Mouse (Mus musculus): Measurements from ENCODE around the gene Dmbt1.
"Not testable (repeated sequence)": the region's sequence is repeated elsewhere in the genome, so short reads cannot be mapped to it uniquely, and the experiment has no call there.

DNA sequence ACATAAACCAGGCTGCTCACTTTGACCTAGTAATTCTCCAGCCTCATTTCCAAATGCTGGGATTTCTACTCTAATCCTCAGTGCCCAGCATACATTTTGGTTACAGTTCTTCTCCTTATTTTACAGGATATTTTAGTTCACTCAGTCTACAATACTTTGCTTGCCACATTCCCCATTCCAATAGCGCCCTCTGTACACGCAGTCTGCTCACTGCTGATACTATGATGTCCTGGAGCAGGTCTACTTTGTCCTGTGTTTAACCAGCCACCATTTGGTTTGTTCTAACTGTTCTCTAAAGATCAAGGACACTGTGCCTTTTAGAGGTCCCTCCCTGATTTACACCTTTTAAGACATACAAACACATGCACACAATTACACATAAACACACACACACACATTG, 28.0 kb downstream of the Dmbt1 start:
- not testable (repeated sequence) for TF ChIP-seq CTCF (IDR thresholded peaks at IDR 0.05 in 2 of 3, conservative IDR thresholded peaks at IDR 0.05 in 1 of 3; ENCODE audit: control insufficient read depth in 1 of 3, insufficient read depth in 1 of 3, low read depth in 2 of 3, low read length in 3 of 3, poor library complexity in 1 of 3, severe bottlenecking in 1 of 3); TCF12 (IDR thresholded peaks at IDR 0.05; ENCODE audit: low read depth, low read length); POLR2A (IDR thresholded peaks at IDR 0.05; ENCODE audit: control insufficient read depth in 1 of 2, insufficient read depth in 1 of 2, low read depth in 1 of 2, low read length in 2 of 2, poor library complexity in 1 of 2); ELF1 (IDR thresholded peaks at IDR 0.05; ENCODE audit: low read depth, low read length); E2F4 (IDR thresholded peaks at IDR 0.05; ENCODE audit: borderline replicate concordance, low read depth, low read length); USF1 (IDR thresholded peaks at IDR 0.05; ENCODE audit: low read depth, low read length); MEF2A (IDR thresholded peaks at IDR 0.05; ENCODE audit: extremely low read depth, insufficient replicate concordance, low read depth, low read length, poor library complexity, severe bottlenecking); MYC (IDR thresholded peaks at IDR 0.05; ENCODE audit: low read depth, low read length)
